Mouse (Mus musculus) left cerebral cortex, adult 9 months (tissue): ENCODE results near the gene Plin1.
A peak's percentile ranks its signal among the peaks of the same experiment; 100 is the strongest.

Source experiments
- DNase-seq, 2 experiments: peaks; one replicate each; pipeline ENCODE4 v3.0.0; 2022; ENCODE audit warnings: low spot score in 2 of 2

The Plin1 gene

DNA sequence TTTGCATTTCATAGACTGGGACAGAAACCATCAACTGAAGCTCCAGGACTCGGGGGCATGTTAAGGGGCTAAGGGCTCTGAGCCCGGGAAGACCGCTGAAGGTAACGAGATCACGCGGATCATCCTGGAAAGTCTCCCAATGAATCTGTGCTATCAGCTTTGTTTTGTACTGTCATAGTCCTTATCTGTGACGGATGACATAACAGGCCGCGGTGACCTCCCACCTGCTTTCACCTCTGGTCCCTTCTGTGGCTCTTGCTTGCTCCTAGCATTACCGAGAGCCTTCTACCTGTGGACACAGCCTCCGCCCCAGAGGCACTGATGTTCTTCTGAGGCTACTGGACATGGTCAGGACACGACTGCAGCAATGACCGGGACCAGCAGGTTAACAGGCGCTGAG, 3.8 kb upstream of the Plin1 start:
- DNase-seq: no peak

- DNase-seq: no peak
Measured at GRCm38 (mm10) chr7:79734563-79734962, 1.9 kb upstream of the Plin1 start.

- DNase-seq: no peak
Measured at GRCm38 (mm10) chr7:79731438-79731837, 1.3 kb downstream of the Plin1 start.

DNA sequence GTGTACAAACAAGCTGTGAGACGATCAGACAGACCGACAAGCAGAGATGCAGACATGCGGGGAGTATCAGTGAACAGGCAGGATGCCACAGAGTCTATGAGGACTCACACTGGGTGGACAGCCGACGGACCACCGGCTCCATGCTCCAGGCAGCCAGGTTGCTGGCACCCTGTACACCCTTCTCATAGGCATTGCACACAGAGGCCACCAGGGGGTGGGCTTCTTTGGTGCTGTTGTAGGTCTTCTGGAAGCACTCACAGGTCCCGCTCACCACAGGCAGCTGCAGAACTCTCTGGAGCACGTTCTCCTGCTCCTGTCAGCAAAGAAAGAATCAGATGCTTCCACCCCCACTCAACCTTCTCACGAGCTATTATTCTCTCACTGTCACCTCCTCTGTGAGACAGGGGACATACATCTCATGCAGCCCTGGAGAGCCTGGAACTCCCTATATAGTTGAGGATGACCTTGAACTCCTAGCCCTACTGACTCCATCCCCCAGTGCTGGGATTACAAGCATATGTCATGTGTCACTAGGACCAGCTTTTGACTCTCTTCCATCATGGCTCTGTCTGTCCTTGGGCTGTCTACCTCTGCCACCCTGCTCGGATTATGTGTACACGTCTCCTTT, 2.8 kb downstream of the Plin1 start:
- DNase-seq: no peak

GRCm38 (mm10) chr7:79729169-79729568, 3.5 kb downstream of the Plin1 start:
- peak in 1 of 2 experiments; percentile 71 for DNase-seq

DNA sequence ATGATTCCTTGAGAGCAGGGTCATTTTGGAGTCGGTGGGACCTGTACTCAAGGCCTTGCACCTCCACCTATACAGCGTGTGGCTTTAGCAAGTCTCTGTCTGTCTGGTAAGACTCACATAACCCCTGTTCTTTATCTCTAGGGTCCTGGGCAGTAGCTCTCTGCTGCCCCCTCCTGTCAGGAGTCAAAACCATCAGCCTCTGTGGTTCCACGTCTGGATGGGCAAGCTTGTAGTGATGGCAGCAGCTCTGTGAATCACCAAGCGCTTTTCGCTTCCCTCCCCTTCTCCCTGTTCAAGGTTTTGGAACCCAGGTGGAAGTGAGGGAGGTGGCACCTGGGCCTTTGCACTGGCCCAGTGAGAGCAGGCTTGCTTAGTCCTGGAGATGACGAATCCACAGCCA, 4.5 kb downstream of the Plin1 start:
- DNase-seq: peak in 1 of 2 experiments; percentile 63

DNA sequence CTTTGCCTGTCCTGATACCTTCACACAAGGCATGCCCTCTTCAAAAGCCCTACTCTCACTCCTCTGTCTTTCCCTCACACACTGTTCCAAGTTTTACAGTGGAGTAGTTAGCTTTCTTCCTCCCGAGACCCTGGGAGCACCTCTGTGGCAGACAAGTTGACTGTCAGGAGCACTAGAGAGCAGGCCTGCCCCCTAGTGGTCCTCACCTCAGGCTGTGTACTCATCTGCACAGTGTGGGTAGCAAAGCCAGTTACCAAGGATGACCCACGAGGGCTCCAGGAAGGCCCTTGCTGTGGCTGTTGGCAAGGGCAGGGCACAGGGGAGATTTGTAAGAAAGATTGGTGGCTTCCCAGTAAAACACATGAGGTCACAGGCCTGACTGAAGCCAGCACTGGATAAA, 5.6 kb downstream of the Plin1 start:
- peak in 1 of 2 experiments; percentile 42 for DNase-seq

GRCm38 (mm10) chr7:79721386-79721977, 11.2 kb downstream of the Plin1 start:
- no peak for DNase-seq

GRCm38 (mm10) chr7:79715187-79715981, 17.3 kb downstream of the Plin1 start, which contains the start of gene Kif7:
Gene Kif7, minus strand, starts transcription at chr7:79715720.
- DNase-seq: no peak

DNA sequence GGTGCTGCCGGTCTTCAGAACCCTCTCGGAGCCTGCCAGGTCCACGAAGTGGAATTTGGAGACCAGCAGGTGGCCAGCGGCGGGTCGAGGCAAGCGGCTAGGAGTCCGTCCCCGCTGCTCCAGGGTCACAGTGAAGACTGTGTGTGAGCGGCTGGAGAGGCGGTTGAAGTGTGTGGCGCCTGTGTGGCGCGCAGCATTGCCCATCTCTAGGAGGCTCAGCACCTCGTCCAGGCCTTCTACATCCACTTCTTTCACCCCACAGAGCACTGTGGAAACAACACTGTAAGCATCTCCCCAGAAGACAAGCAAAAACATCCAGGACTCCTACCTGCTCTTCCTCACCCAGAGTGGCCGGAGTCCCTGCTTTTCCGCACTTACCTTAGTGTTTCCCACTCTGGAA, 21.9 kb downstream of the Plin1 start:
- no peak for DNase-seq

DNA sequence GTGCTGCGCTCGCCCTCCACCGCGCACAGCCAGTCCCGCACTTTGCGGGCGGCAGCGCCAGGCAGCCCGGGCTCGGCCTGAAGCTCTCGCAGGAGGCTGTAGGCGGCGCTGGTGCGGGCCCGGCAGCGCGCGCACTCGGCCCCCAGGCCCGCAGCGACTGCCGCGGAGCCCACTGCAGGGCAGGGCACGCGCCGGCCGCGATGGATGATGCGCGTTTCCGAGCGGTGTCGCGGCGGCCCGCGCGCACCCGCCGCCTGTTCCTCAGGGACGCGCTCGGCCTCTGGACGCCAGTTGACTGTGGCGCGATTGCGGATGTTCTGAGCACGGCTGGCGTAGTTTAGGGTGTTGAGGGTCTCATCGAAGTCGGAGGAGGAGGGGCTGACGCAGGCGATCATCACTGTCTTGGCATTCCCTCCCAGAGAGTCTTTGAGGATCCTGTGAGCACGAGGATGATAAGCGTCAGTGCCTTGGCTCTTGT, 22.5 kb downstream of the Plin1 start:
- no peak for DNase-seq

- no peak for DNase-seq
Measured at GRCm38 (mm10) chr7:79705210-79705609, 27.5 kb downstream of the Plin1 start.

- no peak for DNase-seq
Measured at GRCm38 (mm10) chr7:79702755-79703154, 29.9 kb downstream of the Plin1 start.

DNA sequence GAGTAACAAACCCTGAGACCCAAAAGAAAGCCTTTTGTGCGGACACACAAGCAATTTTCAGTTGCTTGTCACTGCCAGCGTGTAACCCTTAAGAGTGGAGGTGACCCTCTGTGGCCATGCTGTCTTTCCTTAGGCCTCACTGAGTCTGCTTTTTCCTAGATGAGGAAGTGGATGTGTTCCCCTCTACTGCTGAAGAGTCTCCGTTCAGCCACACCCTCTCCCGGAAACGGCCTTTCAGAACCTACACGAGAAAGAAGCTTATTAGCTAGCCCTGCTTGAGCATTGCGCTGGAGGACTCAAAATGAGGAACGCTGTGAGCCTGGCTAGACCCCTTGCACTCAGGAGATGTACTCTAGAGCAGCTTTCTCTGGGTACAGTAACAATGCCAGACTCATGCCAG, 36.2 kb downstream of the Plin1 start:
- no peak for DNase-seq

GRCm38 (mm10) chr7:79680231-79680630, 52.5 kb downstream of the Plin1 start:
- DNase-seq: no peak

- DNase-seq: no peak
Measured at GRCm38 (mm10) chr7:79679186-79679585, 53.5 kb downstream of the Plin1 start.

DNA sequence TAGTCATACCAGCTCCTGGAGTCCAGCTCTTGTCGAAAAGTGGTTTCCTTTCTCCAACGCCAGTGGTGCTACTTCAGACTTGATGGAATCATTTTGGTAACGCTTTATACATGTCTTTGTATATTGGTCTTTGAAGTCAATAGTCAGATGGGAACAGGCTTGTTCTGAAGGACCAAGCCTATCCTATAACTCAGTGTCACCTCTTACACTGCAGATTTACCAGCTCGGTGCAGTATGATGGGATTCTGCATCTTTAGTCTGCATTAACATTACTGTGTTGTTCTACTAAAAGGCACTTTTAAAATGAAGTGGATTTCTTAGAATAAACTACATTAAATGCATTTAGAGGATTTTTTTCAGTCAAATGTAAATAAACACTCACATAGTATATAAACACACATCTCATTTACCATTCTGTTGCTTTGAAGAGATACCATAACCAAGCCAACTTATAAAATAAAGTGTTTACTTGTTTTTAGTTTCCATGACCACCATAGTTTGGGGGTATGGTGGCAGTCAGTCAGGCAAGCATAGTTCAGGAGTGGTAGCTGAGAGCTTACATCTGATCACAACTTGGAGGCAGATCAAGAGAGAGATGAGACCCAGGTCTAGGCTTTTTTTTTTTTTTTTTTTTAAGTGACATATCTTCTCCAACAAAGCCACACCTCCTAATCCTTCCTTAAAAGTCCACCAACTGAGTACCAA, 61.7 kb downstream of the Plin1 start:
- no peak for DNase-seq
